Mouse (Mus musculus) kidney, embryonic 16.5 days (tissue): ENCODE results near the gene Fzd7. TPM values are rescaled to one million over a fixed set of nuclear protein-coding genes. Genes with fewer than 3 reads are reported as not detected.
A peak's percentile ranks its signal among the peaks of the same experiment; 100 is the strongest.

Experiments
- ATAC-seq: fragments of 200-750 bp; cut with Nextera tagmentation; 2 replicates; pipeline ENCODE4 v1.8.0; 2017; ENCODE audit warnings: moderate TSS enrichment; ENCODE audit not compliant: low FRiP score, low TSS enrichment
- H3K27ac ChIP-seq: fragments of 300-500 bp; sonication (generic); 2 replicates; pipeline ENCODE4 v1.5.1; 2014; ENCODE audit warnings: low read length
- H3K27me3 ChIP-seq: fragments of 300-500 bp; sonication (generic); 2 replicates; pipeline ENCODE4 v1.6.1; 2014; ENCODE audit warnings: low read length, control low read depth, mixed read lengths; ENCODE audit not compliant: insufficient read depth
- H3K36me3 ChIP-seq: fragments of 300-500 bp; sonication (generic); 2 replicates; pipeline ENCODE4 v1.6.1; 2014; ENCODE audit warnings: low read length, control low read depth, mixed read lengths; ENCODE audit not compliant: insufficient read depth
- H3K4me1 ChIP-seq: fragments of 300-500 bp; sonication (generic); 2 replicates; pipeline ENCODE4 v1.6.1; 2014; ENCODE audit warnings: low read length, control low read depth, mixed read lengths; ENCODE audit not compliant: insufficient read depth
- H3K4me2 ChIP-seq: fragments of 300-500 bp; sonication (generic); replicated peaks from 2 replicates; pipeline ENCODE4 v1.6.1; 2014; ENCODE audit warnings: low read depth, low read length
- H3K4me3 ChIP-seq: fragments of 300-500 bp; sonication (generic); 2 replicates; pipeline ENCODE4 v1.5.1; 2014; ENCODE audit warnings: mild to moderate bottlenecking, low read length
- H3K9ac ChIP-seq: fragments of 300-500 bp; sonication (generic); replicated peaks from 2 replicates; pipeline ENCODE4 v1.6.1; 2014; ENCODE audit warnings: low read length
- H3K9me3 ChIP-seq: fragments of 300-500 bp; sonication (generic); 2 replicates; pipeline ENCODE4 v1.6.1; 2016; ENCODE audit warnings: low read length, control low read depth
- WGBS: fragments of 180-500 bp; shearing (Covaris S2); extraction: QIAGEN DNeasy Blood & Tissue Kit; methylation state at CpG from one replicate; pipeline ENCODE4 v1.1.7; 2014; 5-methylcytosine and 5-hydroxymethylcytosine counted together
- polyA plus RNA-seq: library from polyadenylated mRNA; unstranded; fragments of >200 nt; fragmentation: Nextera tagmentation; extraction: Ambion mirVana; gene quantifications from 2 replicates; pipeline ENCODE4 v1.2.1, GENCODE M21; 2015

The Fzd7 gene
- polyA plus RNA-seq, 1 experiment from 2014 or later: 16.0 TPM

GRCm38 (mm10) chr1:59488991-59489390 is 6.8 kb downstream of the Fzd7 start:
- no peaks in the 10 kb centered on the region for H3K9me3 ChIP-seq
- no peaks in the 10 kb centered on the region; the same call in 1 of the 2 replicates for H3K36me3 ChIP-seq
- 38% methylated on average over 4 of the region's 4 CpGs for WGBS
- H3K4me1 ChIP-seq: peaks cover 41% of the 10 kb centered on the region
- no peak overlapping the region for H3K27ac ChIP-seq
- H3K27me3 ChIP-seq: no peaks in the 10 kb centered on the region
- no peak for ATAC-seq
- no peak overlapping the region for H3K4me3 ChIP-seq
- H3K4me2 ChIP-seq: no peak overlapping the region
- 0 out of 2 replicates have a peak overlapping the region, but pooled peaks have one; percentile 6 for H3K9ac ChIP-seq

DNA sequence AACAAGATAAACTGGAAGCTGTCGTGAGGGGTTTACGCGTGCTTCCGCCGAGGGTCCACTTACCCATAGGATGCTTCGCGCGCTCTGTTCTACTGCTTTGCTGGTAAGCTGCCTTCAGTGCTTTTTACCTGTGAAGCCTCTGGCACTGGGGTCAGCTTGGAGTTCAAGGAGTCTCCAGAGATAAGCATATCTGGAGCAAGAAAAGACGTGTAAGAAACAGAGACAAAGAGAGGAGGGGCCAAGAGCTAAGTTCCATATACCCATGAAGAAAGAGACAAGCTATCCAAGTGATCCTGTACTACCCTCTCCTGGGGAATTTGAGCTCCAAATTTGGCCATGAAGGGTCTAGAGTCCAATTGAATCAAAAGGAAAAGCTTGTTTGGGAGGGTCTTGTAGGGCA is 9.3 kb downstream of the Fzd7 start:
- H3K36me3 ChIP-seq: no peaks in the 10 kb centered on the region; the same call in 1 of the 2 replicates
- 81% methylated on average over 9 of the region's 9 CpGs for WGBS
- H3K9ac ChIP-seq: no peak overlapping the region
- H3K27me3 ChIP-seq: no peaks in the 10 kb centered on the region
- H3K4me2 ChIP-seq: no peak overlapping the region
- ATAC-seq: no peak
- H3K27ac ChIP-seq: no peak overlapping the region
- no peak overlapping the region for H3K4me3 ChIP-seq
- peaks cover 29% of the 10 kb centered on the region for H3K4me1 ChIP-seq
- H3K9me3 ChIP-seq: no peaks in the 10 kb centered on the region

- Histone ChIP-seq H3K9ac (no peak overlapping the region), H3K4me1 (peaks cover 22% of the 10 kb centered on the region), H3K4me3 (no peak overlapping the region), H3K9me3 (no peaks in the 10 kb centered on the region), H3K36me3 (no peaks in the 10 kb centered on the region), H3K4me2 (no peak overlapping the region), H3K27me3 (no peaks in the 10 kb centered on the region), H3K27ac (no peak overlapping the region)
- 81% methylated on average over 4 of the region's 4 CpGs for WGBS
- ATAC-seq: no peak
These were observed 10.2 kb downstream of the Fzd7 start for GRCm38 (mm10) chr1:59492432-59492831.

DNA sequence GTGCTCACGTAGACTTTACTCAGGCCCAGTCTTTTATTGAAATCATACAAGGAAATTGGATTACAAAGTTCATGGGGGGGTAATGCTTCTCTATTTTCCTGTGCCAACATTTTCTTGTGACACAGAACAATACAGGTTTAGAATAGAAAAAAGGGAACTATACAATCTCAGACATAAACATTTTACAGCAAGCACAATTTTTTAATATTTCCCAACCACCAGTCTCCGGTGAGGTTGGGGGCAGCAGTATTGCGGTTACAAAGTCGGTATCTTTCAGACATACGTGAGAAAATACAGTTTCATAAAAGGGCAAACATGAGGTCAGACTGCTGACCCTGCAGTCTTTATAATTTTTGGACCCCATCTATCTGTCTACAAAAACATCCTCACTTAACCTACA is 13.7 kb downstream of the Fzd7 start:
- no peaks in the 10 kb centered on the region for H3K9me3 ChIP-seq
- no peak for ATAC-seq
- no peaks in the 10 kb centered on the region for H3K4me1 ChIP-seq
- H3K36me3 ChIP-seq: no peaks in the 10 kb centered on the region
- no peak overlapping the region for H3K27ac ChIP-seq
- no peak overlapping the region for H3K4me3 ChIP-seq
- H3K4me2 ChIP-seq: no peak overlapping the region
- H3K27me3 ChIP-seq: no peaks in the 10 kb centered on the region
- 95% methylated on average over 5 of the region's 5 CpGs for WGBS
- H3K9ac ChIP-seq: no peak overlapping the region

- Histone ChIP-seq H3K27me3 (no peaks in the 10 kb centered on the region), H3K27ac (no peak overlapping the region), H3K9me3 (no peaks in the 10 kb centered on the region), H3K9ac (no peak overlapping the region), H3K4me2 (no peak overlapping the region), H3K4me3 (no peak overlapping the region), H3K36me3 (no peaks in the 10 kb centered on the region), H3K4me1 (no peaks in the 10 kb centered on the region)
- 66% methylated on average over 6 of the region's 6 CpGs for WGBS
- no peak for ATAC-seq
These were observed 15.8 kb downstream of the Fzd7 start for GRCm38 (mm10) chr1:59497741-59498613.

DNA sequence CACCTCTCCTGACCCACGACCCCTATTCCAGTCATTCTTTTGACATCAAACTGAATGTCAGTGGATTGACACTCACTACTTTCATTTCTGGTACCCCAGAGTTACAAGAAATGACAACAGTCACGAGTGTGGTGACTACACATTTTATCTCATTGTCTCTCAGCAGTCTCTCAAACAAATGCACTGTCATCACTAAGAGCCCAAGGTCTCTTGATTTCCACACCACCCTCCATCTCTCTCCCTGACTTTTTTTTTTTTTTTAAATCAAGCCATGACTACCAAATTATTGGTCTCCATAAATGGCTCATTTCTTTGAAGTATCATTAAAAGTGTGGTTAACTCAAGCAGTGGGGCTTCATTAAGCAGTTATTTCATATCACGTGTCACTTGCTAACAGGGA is 17.1 kb downstream of the Fzd7 start:
- Histone ChIP-seq H3K9ac (no peak overlapping the region), H3K9me3 (no peaks in the 10 kb centered on the region), H3K4me1 (no peaks in the 10 kb centered on the region), H3K36me3 (no peaks in the 10 kb centered on the region), H3K4me2 (no peak overlapping the region), H3K4me3 (no peak overlapping the region), H3K27ac (no peak overlapping the region), H3K27me3 (no peaks in the 10 kb centered on the region)
- no peak for ATAC-seq
- WGBS: 75% methylated on average over 3 of the region's 3 CpGs

GRCm38 (mm10) chr1:59502355-59502754 is 20.1 kb downstream of the Fzd7 start:
- Histone ChIP-seq H3K4me1 (no peaks in the 10 kb centered on the region), H3K27ac (no peak overlapping the region), H3K4me2 (no peak overlapping the region), H3K9me3 (no peaks in the 10 kb centered on the region), H3K27me3 (no peaks in the 10 kb centered on the region), H3K36me3 (no peaks in the 10 kb centered on the region), H3K4me3 (no peak overlapping the region), H3K9ac (no peak overlapping the region)
- WGBS: 65% methylated on average over 2 of the region's 2 CpGs
- ATAC-seq: no peak

GRCm38 (mm10) chr1:59503659-59504301 is 21.6 kb downstream of the Fzd7 start:
- WGBS: 36% methylated on average over 7 of the region's 7 CpGs
- peak; percentile 59 for ATAC-seq
- peaks cover 6% of the 10 kb centered on the region for H3K4me1 ChIP-seq

DNA sequence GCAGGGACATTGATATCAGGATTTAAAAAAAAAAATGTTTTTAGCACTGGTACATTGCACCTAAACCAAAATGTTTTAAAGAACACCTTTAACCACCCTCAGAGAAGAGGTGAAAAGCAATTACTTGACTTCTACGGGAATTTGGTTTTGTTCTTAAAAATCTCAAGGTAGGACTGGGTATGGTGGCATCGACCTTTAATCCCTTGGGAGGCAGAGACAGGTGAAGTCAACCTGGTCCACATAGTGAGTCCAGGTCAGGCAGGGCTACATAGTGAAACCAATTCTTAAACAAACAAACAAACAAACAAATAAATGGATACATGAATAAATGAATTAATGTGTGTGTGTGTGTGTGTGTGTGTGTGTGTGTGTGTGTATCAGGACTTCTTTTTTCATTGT is 22.1 kb downstream of the Fzd7 start:
- Histone ChIP-seq H3K27me3 (no peaks in the 10 kb centered on the region), H3K4me1 (peaks cover 7% of the 10 kb centered on the region), H3K9me3 (no peaks in the 10 kb centered on the region), H3K4me3 (no peak overlapping the region), H3K36me3 (no peaks in the 10 kb centered on the region), H3K4me2 (no peak overlapping the region), H3K27ac (no peak overlapping the region), H3K9ac (no peak overlapping the region)
- WGBS: 82% methylated on average over 2 of the region's 2 CpGs
- ATAC-seq: no peak

More at GRCm38 (mm10) chr1:59503659-59504301, 21.6 kb downstream of the Fzd7 start:
- H3K36me3 ChIP-seq: no peaks in the 10 kb centered on the region
- no peaks in the 10 kb centered on the region for H3K27me3 ChIP-seq
- H3K4me3 ChIP-seq: no peak overlapping the region
- no peak overlapping the region for H3K27ac ChIP-seq
- no peak overlapping the region for H3K4me2 ChIP-seq
- no peak overlapping the region for H3K9ac ChIP-seq
- no peaks in the 10 kb centered on the region for H3K9me3 ChIP-seq
